Mouse (Mus musculus): ENCODE measurements at regions not wholly inside any gene's neighbourhood (a gene's known extent, or its start where the extent isn't known, plus 50 kb on each side); places are given as distances from the start of the nearest gene placed in this dataset.

DNA sequence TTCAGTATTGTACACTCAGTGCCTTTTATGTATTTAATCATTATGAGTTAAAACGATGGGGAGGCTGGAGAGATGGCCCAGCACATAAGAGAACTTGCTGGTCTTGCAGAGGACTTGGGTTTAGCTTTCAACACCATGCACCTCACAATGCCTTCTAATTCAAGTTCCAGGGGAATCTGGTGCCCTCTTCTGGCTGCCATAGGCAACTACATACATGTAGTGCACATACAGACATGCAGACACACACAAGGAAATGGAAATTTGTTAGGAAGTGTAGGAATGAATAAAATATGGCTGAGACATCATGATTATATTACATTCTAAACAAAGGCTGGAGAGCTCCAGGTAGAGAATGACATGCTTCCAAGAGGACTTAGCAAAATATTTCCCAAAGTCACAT, 251.4 kb downstream of the Hivep2 start:
- no peak for DNase-seq (ENCODE audit: low spot score)

DNA sequence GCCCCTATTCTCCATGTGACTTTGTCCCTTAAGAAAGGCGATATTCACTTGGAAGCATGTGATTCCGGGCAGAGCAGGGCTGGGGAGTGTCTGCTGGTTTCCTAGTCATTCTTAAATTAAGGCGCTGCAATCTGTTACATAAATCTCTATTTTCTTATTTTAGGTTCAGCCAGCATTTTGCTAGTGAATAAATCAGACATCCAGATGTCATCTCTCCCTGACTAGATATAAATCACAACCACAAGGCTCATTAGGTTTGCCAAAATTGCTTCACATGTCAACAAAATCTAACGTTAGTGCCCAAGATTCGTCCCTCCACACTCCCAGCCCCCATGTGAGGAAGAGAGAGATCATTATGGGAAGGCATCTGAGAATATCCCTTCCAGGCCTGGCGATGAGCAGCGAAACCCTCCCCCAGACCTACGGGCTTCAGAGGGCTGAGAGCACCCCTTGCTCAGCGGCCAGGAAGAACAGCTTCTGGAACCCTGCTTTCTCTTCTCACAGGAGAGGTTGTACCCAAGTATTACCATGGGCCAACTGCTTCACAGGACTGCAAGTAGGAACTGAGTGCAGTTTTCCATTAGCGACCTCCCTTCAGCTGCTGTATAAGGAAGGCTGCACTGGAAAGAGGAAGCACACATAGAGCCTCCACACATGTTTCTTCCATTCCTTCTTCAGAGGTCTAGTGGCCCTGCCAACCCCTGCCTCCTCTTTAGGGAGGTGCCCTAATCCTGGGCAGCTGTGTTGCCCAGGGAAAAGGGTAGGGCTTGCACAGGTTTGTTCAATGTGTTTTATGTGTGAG, 250.5 kb downstream of the Hivep2 start:
- no peak for DNase-seq (ENCODE audit: low spot score)

GRCm38 (mm10) chr10:14215512-14215911, 249.6 kb downstream of the Hivep2 start:
- no peak for DNase-seq (ENCODE audit: low spot score)

DNA sequence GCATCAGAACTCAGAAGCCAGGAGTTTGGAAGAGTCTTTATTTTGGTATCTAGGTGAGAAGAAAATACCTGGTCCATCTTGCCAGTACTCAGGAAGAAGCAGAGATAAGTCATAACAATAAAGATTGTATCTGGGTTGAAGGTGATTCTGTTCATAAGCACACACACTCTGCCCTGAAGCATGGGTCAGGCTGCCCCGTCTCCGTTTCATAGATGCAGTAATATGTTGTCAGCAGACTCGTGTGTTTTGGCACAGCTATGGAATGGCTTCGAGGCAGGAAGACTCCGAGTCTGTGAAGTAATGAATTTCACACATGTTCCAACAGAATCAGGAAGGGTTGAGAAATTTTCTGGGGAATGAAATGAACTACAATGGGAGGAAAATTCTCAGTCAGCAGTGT, 247.7 kb downstream of the Hivep2 start:
- no peak for DNase-seq (ENCODE audit: low spot score)

DNA sequence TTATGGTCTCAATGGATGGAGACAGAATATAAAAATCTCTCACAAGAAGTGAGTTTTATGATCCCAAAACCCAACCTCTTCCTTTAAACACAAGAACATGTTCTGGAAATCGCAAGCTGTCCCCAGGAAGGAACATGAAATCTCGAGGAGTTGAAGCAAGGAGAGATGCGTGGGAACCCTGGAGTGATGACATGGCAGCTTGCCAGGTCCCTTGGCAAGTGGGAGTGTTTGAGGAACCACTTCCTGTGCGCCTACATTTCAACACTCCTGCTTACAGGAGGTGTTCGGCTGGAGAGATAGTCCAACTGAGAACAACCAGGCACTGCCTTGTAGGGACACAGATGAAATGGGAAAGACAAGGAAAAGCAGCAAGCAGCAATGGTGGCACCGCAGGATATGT, 246.1 kb downstream of the Hivep2 start:
- DNase-seq (ENCODE audit: low spot score), result no peak

GRCm38 (mm10) chr10:14211481-14211880, 245.6 kb downstream of the Hivep2 start:
- no peak for DNase-seq (ENCODE audit: low spot score)

- DNase-seq (ENCODE audit: low spot score), result no peak
These were observed 244.6 kb downstream of the Hivep2 start for GRCm38 (mm10) chr10:14210445-14210844.

GRCm38 (mm10) chr10:14210045-14210444, 244.2 kb downstream of the Hivep2 start:
- no peak for DNase-seq (ENCODE audit: low spot score)

GRCm38 (mm10) chr10:14208206-14208605, 242.3 kb downstream of the Hivep2 start:
- DNase-seq (ENCODE audit: low spot score), result no peak

DNA sequence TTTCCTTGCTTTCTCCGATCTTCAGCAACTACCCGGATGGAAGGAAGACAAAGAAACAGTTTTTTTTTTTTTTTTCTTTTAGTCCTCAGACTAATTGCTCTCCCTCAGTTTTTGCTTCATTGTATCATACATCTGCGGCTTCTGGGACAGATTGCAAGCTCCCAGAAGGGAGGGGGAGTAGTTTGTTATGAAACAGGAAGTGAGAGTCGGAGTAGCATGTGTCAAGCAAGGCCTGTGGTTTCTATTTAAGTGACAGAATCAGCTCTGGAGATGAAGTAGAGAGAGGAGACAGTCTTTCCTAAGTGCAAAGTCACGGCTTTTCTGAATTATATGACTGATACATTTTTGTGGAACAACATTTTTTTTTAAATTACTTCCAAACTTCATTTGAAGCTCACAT, 241.7 kb downstream of the Hivep2 start:
- DNase-seq (ENCODE audit: low spot score), result no peak

DNA sequence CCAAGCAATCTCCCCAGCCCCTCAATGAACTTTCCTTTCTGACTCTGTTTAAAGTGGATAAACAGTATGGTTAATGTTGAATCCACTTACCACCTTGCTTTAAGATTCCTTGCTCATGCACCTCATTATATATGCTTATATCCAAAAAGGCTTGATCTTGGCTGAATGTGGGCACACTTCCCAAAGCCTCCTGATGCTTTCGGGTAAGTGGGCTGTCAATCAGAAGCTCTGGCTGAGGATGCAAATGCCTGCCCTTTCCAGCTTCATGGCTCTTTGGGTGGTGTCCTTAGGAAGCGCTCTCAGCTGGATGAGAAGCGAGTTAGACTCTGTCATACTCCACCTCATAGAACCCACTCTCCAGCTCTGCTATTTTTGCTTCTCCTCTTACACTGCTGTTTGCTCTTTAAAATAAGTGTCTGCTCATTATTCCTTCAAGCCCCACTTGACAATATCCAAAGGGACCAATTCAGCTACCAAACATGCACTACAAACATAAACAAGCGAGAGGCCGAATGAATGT, 241.2 kb downstream of the Hivep2 start:
- DNase-seq (ENCODE audit: low spot score), result no peak

Measured in urinary bladder, postnatal 10 days (tissue).